Mouse (Mus musculus) thymus, postnatal 10 days (tissue): ENCODE measurements around the gene Pcnx4.
"Not testable (repeated sequence)": the region's sequence is repeated elsewhere in the genome, so short reads cannot be mapped to it uniquely, and the experiment has no call there.

ENCODE experiments used
- DNase-seq, 2 experiments: peaks; one replicate each; pipeline ENCODE4 v3.0.0; 2021; ENCODE audit warnings: low spot score in 2 of 2

Pcnx4 gene

GRCm38 (mm10) chr12:72594001-72594400 lies 57.8 kb downstream of the Pcnx4 start:
- DNase-seq: no peak

GRCm38 (mm10) chr12:72598731-72599130 lies 62.5 kb downstream of the Pcnx4 start:
- not testable (repeated sequence) for DNase-seq

GRCm38 (mm10) chr12:72612053-72612452 lies 75.9 kb downstream of the Pcnx4 start:
- no peak for DNase-seq

GRCm38 (mm10) chr12:72620856-72621255 lies 84.7 kb downstream of the Pcnx4 start:
- DNase-seq: no peak

GRCm38 (mm10) chr12:72621441-72621840 lies 85.3 kb downstream of the Pcnx4 start:
- no peak for DNase-seq

- DNase-seq: no peak
Measured at GRCm38 (mm10) chr12:72622853-72623496, 86.8 kb downstream of the Pcnx4 start.

- no peak for DNase-seq
Measured at GRCm38 (mm10) chr12:72628751-72629150, 92.6 kb downstream of the Pcnx4 start.
